Mouse (Mus musculus) MEL (cell line): ENCODE results near the gene Orc6. TPM values are rescaled to one million over a fixed set of nuclear protein-coding genes. Genes with fewer than 3 reads are reported as not detected.

ENCODE experiments used
- DNase-seq: peaks from one replicate; pipeline ENCODE4 v3.0.0; 2011; ENCODE audit warnings: low read depth, low spot score
- H3K27ac ChIP-seq: 2 replicates; pipeline ENCODE4 v1.5.1; 2012; ENCODE audit warnings: low read depth, mild to moderate bottlenecking, control low read depth, low read length, moderate library complexity; ENCODE audit not compliant: control insufficient read depth
- H3K27me3 ChIP-seq, 2 experiments: fragments of 150-350 bp in 1 of 2; sonication (generic) in 1 of 2; 2 replicates each; pipeline ENCODE4 v1.6.1; 2012; ENCODE audit warnings: low read length in 2 of 2, mild to moderate bottlenecking in 2 of 2, improper control_type of control experiment in 1 of 2, moderate library complexity in 1 of 2; ENCODE audit not compliant: insufficient read depth in 2 of 2, control insufficient read depth in 1 of 2
- H3K36me3 ChIP-seq, 2 experiments: 2 replicates each; pipeline ENCODE4 v1.6.1; 2012 to 2014; ENCODE audit warnings: low read length in 2 of 2, improper control_type of control experiment in 1 of 2, inconsistent platforms in 1 of 2, mild to moderate bottlenecking in 1 of 2; ENCODE audit not compliant: insufficient read depth in 2 of 2, control insufficient read depth in 1 of 2
- H3K4me1 ChIP-seq, 2 experiments: fragments of 150-350 bp in 1 of 2; sonication (generic) in 1 of 2; 2 replicates each; pipeline ENCODE4 v1.6.1; 2012; ENCODE audit warnings: low read length in 2 of 2, improper control_type of control experiment in 1 of 2, mild to moderate bottlenecking in 1 of 2; ENCODE audit not compliant: insufficient read depth in 2 of 2, control insufficient read depth in 1 of 2
- H3K4me3 ChIP-seq, 2 experiments: fragments of 150-350 bp in 1 of 2; sonication (generic) in 1 of 2; 2 replicates each; pipeline ENCODE4 v1.5.1; 2012; ENCODE audit warnings: low read depth in 2 of 2, low read length in 2 of 2, mild to moderate bottlenecking in 2 of 2, moderate library complexity in 2 of 2, control low read depth in 1 of 2, improper control_type of control experiment in 1 of 2; ENCODE audit not compliant: control insufficient read depth in 1 of 2, insufficient read depth in 1 of 2
- H3K79me2 ChIP-seq: 2 replicates; pipeline ENCODE4 v1.6.1; 2012; ENCODE audit warnings: mild to moderate bottlenecking, low read length, moderate library complexity; ENCODE audit not compliant: control insufficient read depth, poor library complexity, insufficient read depth
- H3K9ac ChIP-seq: 2 replicates; pipeline ENCODE4 v1.6.1; 2012; ENCODE audit warnings: low read depth, mild to moderate bottlenecking, control low read depth, low read length, moderate library complexity; ENCODE audit not compliant: control insufficient read depth, poor library complexity, severe bottlenecking
- H3K9me3 ChIP-seq: fragments of 150-350 bp; sonication (generic); replicated peaks from 2 replicates; pipeline ENCODE4 v1.6.1; 2012; ENCODE audit warnings: mild to moderate bottlenecking, low read length, improper control_type of control experiment, moderate library complexity; ENCODE audit not compliant: insufficient read depth
- BHLHE40 ChIP-seq: IDR thresholded peaks from 2 replicates; pipeline ENCODE4 v1.6.1; 2012; ENCODE audit warnings: low read depth, mild to moderate bottlenecking, inconsistent platforms, low read length, improper control_type of control experiment, borderline replicate concordance
- CHD1 ChIP-seq: IDR thresholded peaks from 2 replicates; pipeline ENCODE4 v1.6.1; 2012; ENCODE audit warnings: low read depth, mild to moderate bottlenecking, inconsistent platforms, low read length, improper control_type of control experiment
- CTCF ChIP-seq, 3 experiments: IDR thresholded peaks in 2 of 3; conservative IDR thresholded peaks in 1 of 3; 2 replicates each; pipeline ENCODE4 v1.5.1; 2011 to 2012; ENCODE audit warnings: low read length in 3 of 3, low read depth in 2 of 3, mild to moderate bottlenecking in 2 of 3, improper control_type of control experiment in 1 of 3, inconsistent platforms in 1 of 3, mixed read lengths in 1 of 3, moderate library complexity in 1 of 3; ENCODE audit not compliant: control insufficient read depth in 1 of 3, insufficient read depth in 1 of 3, poor library complexity in 1 of 3, severe bottlenecking in 1 of 3
- E2F4 ChIP-seq: IDR thresholded peaks from 2 replicates; pipeline ENCODE4 v1.6.1; 2011; ENCODE audit warnings: low read depth, low read length, improper control_type of control experiment, borderline replicate concordance
- EP300 ChIP-seq, 2 experiments: IDR thresholded peaks; 2 replicates each; pipeline ENCODE4 v1.6.1; 2011; ENCODE audit warnings: improper control_type of control experiment in 2 of 2, low read length in 2 of 2, low read depth in 1 of 2, mild to moderate bottlenecking in 1 of 2
- ETS1 ChIP-seq: IDR thresholded peaks from 2 replicates; pipeline ENCODE4 v1.6.1; 2012; ENCODE audit warnings: low read depth, mild to moderate bottlenecking, inconsistent platforms, low read length, improper control_type of control experiment, moderate library complexity
- GATA1 ChIP-seq: IDR thresholded peaks from 2 replicates; pipeline ENCODE4 v1.6.1; 2011; ENCODE audit warnings: low read depth, low read length, improper control_type of control experiment
- MAX ChIP-seq: IDR thresholded peaks from 2 replicates; pipeline ENCODE4 v1.6.1; 2011; ENCODE audit warnings: low read length, improper control_type of control experiment
- MAZ ChIP-seq: IDR thresholded peaks from 2 replicates; pipeline ENCODE4 v1.6.1; 2012; ENCODE audit warnings: low read depth, mild to moderate bottlenecking, inconsistent platforms, low read length, improper control_type of control experiment
- MXI1 ChIP-seq: IDR thresholded peaks from 2 replicates; pipeline ENCODE4 v1.6.1; 2011; ENCODE audit warnings: mild to moderate bottlenecking, low read depth, low read length, improper control_type of control experiment
- MYC ChIP-seq: IDR thresholded peaks from 2 replicates; pipeline ENCODE4 v1.6.1; 2011; ENCODE audit warnings: low read depth, mild to moderate bottlenecking, low read length, improper control_type of control experiment, moderate library complexity
- POLR2A ChIP-seq, 2 experiments: IDR thresholded peaks; 2 replicates each; pipeline ENCODE4 v1.6.1; 2011 to 2012; ENCODE audit warnings: low read length in 2 of 2, mild to moderate bottlenecking in 2 of 2, control low read depth in 1 of 2, improper control_type of control experiment in 1 of 2, low read depth in 1 of 2, moderate library complexity in 1 of 2; ENCODE audit not compliant: control insufficient read depth in 1 of 2, insufficient read depth in 1 of 2, poor library complexity in 1 of 2
- POLR2AphosphoS2 ChIP-seq: IDR thresholded peaks from 2 replicates; pipeline ENCODE4 v1.6.1; 2011; ENCODE audit warnings: low read length, improper control_type of control experiment
- RAD21 ChIP-seq: IDR thresholded peaks from 2 replicates; pipeline ENCODE4 v1.6.1; 2011; ENCODE audit warnings: mild to moderate bottlenecking, low read depth, low read length, improper control_type of control experiment
- SMC3 ChIP-seq: IDR thresholded peaks from 2 replicates; pipeline ENCODE4 v1.6.1; 2011; ENCODE audit warnings: low read depth, low read length, improper control_type of control experiment
- USF1 ChIP-seq: IDR thresholded peaks from 2 replicates; pipeline ENCODE4 v1.6.1; 2014; ENCODE audit warnings: low read depth, mild to moderate bottlenecking, inconsistent platforms, low read length, improper control_type of control experiment, moderate library complexity
- ZC3H11A ChIP-seq: IDR thresholded peaks from 2 replicates; pipeline ENCODE4 v1.6.1; 2012; ENCODE audit warnings: low read depth, mild to moderate bottlenecking, inconsistent platforms, low read length, improper control_type of control experiment
- ZKSCAN1 ChIP-seq: IDR thresholded peaks from 2 replicates; pipeline ENCODE4 v1.6.1; 2012; ENCODE audit warnings: low read depth, mild to moderate bottlenecking, inconsistent platforms, low read length, improper control_type of control experiment, moderate library complexity
- ZNF384 ChIP-seq: IDR thresholded peaks from 2 replicates; pipeline ENCODE4 v1.6.1; 2012; ENCODE audit warnings: low read depth, mild to moderate bottlenecking, inconsistent platforms, low read length, improper control_type of control experiment
- polyA plus RNA-seq, 2 experiments: library from polyadenylated mRNA; stranded (reverse) in 1 of 2; unstranded in 1 of 2; fragments of >175 nt in 1 of 2; fragments of >200 nt in 1 of 2; gene quantifications; 2 replicates each; pipeline versions ENCODE4 v1.2.1 to v1.2.4; 2012; ENCODE audit warnings: low replicate concordance in 2 of 2, low read depth in 1 of 2; ENCODE audit not compliant: insufficient read length in 2 of 2, insufficient read depth in 1 of 2, missing spikeins in 1 of 2
- total RNA-seq: library from RNA; depleted of rRNA; stranded (reverse); fragments of 300-350 nt; gene quantifications from 2 replicates; pipeline ENCODE4 v1.2.3, GENCODE M21; 2012

Gene Orc6
- total and polyA plus RNA-seq, 3 experiments = 87.7 to 115 TPM; not detected in 1

DNA sequence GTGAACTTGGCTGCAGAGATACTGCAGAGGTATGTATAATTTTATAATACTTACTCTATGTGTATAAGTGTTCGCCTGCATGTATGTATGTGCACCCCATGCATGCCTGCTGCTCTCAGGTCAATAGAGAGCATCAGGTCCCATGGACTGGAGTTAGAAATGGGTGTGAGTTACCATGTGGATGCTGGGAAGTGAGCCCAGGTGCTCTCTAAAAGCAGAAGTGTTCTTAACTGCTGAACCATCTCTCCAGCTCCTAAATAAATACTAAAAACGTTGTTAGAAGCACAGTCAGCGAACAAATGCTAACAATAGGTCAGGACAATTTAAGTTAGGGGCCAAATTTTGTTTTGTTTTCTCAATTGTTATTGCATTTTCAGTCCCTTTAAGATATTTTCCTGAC, 3.5 kb downstream of the Orc6 start (continued):
- TF ChIP-seq MAZ = no peak
- no peak for TF ChIP-seq GATA1

DNA sequence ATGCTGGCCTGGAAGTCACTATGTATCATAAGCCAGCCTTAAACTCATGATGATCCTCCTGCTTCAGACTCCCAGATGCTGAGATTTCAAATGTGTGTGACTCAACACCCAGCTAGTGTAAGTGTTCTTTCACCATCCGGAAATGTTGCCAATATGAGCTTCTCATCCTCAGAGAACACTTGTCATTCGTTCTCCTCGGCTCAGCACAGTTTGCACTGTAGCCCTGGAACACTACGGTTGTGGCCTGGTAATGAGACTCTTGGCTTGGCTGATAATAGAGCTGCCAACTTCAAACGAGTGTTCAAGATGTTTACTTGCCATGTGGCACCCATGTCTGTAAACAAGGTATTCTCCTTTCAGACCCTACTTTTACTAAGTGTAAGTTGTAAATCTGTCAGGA, 4.1 kb downstream of the Orc6 start:
- H3K27me3 ChIP-seq = no peaks in the 10 kb centered on the region
- H3K36me3 ChIP-seq = peaks cover 22 to 32% of the 10 kb centered on the region in 2 experiments
- no peak overlapping the region for H3K27ac ChIP-seq
- H3K79me2 ChIP-seq = peaks cover 29% of the 10 kb centered on the region
- no peak overlapping the region for H3K4me3 ChIP-seq
- no peaks in the 10 kb centered on the region for H3K9me3 ChIP-seq
- DNase-seq = no peak
- peaks cover 0 to 9% of the 10 kb centered on the region in 2 experiments; a peak in 2 of 4 replicates for H3K4me1 ChIP-seq
- TF ChIP-seq POLR2AphosphoS2 (no peak), EP300 (IDR thresholded peaks at IDR 0.05; ENCODE audit: low read depth in 1 of 2, low read length in 2 of 2) (no peak), E2F4 (no peak), ETS1 (no peak)
- no peak overlapping the region for H3K9ac ChIP-seq

DNA sequence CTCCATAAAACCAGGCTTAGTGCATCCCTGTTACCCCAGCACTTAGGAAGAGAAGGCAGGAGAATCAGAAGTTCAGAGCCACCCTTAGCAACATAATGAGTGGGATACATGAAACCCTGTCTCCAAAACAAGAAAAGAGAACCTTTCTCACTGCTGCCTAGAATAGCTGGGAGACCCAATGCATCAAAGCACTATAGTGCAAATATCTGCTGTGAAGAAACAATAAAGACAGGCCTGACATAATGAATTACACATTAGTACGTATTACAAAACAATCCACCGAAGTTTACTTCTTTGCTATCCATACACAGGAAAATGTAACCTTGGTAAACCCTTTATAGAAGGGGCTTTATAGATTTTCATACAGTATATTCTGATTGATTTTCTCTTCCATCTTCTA, 9.1 kb downstream of the Orc6 start:
- DNase-seq = no peak
- no peaks in the 10 kb centered on the region for H3K27me3 ChIP-seq
- TF ChIP-seq CHD1 (no peak), POLR2AphosphoS2 (peak; percentile 62; the same call in 1 of the 2 replicates)
- TF ChIP-seq, all 39 proteins: peak for 1
- Histone ChIP-seq H3K79me2 (0 out of 2 replicates have a peak, but pooled peaks cover 1% of the 10 kb centered on the region), H3K9ac (no peak overlapping the region), H3K9me3 (no peaks in the 10 kb centered on the region), H3K27ac (no peak overlapping the region), H3K36me3 (peaks cover 5 to 27% of the 10 kb centered on the region in 2 experiments), H3K4me1 (peaks cover 0 to 7% of the 10 kb centered on the region in 2 experiments; a peak in 2 of 4 replicates), H3K4me3 (no peak overlapping the region)

DNA sequence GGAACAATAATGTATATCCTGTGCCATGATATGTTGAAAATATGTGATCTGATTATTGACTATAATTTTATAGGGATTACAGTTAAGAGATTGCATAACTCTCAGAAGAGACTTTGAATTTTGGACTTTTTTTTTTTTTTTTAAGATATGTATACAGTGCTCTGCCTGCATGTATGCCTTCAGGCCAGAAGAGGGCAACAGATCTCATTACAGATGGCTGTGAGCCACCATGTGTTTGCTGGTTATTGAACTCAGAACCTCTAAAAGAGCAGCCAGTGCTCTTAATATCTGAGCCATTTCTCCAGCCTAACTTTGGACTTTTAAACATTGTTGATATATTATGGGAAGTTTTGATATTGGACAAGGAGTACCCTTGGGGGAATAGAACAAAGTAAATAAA, 12.3 kb downstream of the Orc6 start:
- DNase-seq = peak; percentile 71
- Histone ChIP-seq H3K4me3 (no peak overlapping the region), H3K27me3 (no peaks in the 10 kb centered on the region), H3K9me3 (no peaks in the 10 kb centered on the region), H3K27ac (no peak overlapping the region), H3K36me3 (peaks cover 5 to 10% of the 10 kb centered on the region in 2 experiments), H3K9ac (no peak overlapping the region), H3K79me2 (no peaks in the 10 kb centered on the region), H3K4me1 (peaks cover 0 to 7% of the 10 kb centered on the region in 2 experiments; a peak in 2 of 4 replicates)
- TF ChIP-seq MYC = peak; percentile 75; the same call in 1 of the 2 replicates
- TF ChIP-seq RAD21 = peak; percentile 73
- no peak for TF ChIP-seq USF1
- no peak for TF ChIP-seq POLR2A (IDR thresholded peaks at IDR 0.05; ENCODE audit: control insufficient read depth in 1 of 2, insufficient read depth in 1 of 2, low read depth in 1 of 2, low read length in 2 of 2, poor library complexity in 1 of 2)
- no peak for TF ChIP-seq EP300 (IDR thresholded peaks at IDR 0.05; ENCODE audit: low read depth in 1 of 2, low read length in 2 of 2)
- TF ChIP-seq POLR2AphosphoS2 = no peak
- TF ChIP-seq SMC3 = peak; percentile 81
- peak; percentile 97 for TF ChIP-seq ZNF384
- peak; percentile 33 to 64 (median 59) for TF ChIP-seq CTCF (IDR thresholded peaks at IDR 0.05 in 2 of 3, conservative IDR thresholded peaks at IDR 0.05 in 1 of 3; ENCODE audit: control insufficient read depth in 1 of 3, insufficient read depth in 1 of 3, low read depth in 2 of 3, low read length in 3 of 3, poor library complexity in 1 of 3, severe bottlenecking in 1 of 3)
- peak; percentile 58; the same call in 1 of the 2 replicates for TF ChIP-seq ZKSCAN1
- no peak for TF ChIP-seq BHLHE40
- TF ChIP-seq MAX = 0 out of 2 replicates have a peak, but pooled peaks have one; percentile 19
- peak; percentile 88 for TF ChIP-seq ZC3H11A
- TF ChIP-seq MXI1 = peak; percentile 42; the same call in 1 of the 2 replicates
